Mouse (Mus musculus) kidney, embryonic 14.5 days (tissue): ENCODE measurements around the gene Mrtfb. TPM values are rescaled to one million over a fixed set of nuclear protein-coding genes. Genes with fewer than 3 reads are reported as not detected.
A peak's percentile ranks its signal among the peaks of the same experiment; 100 is the strongest.

ENCODE experiments used
- ATAC-seq: fragments of 200-750 bp; cut with Nextera tagmentation; 2 replicates; pipeline ENCODE4 v1.8.0; 2017; ENCODE audit warnings: moderate number of reproducible peaks, mild to moderate bottlenecking, moderate TSS enrichment, moderate library complexity; ENCODE audit not compliant: low FRiP score, low TSS enrichment
- H3K27ac ChIP-seq: fragments of 300-500 bp; sonication (generic); 2 replicates; pipeline ENCODE4 v1.5.1; 2014; ENCODE audit warnings: low read depth, mild to moderate bottlenecking, low read length, moderate library complexity, mixed read lengths
- H3K27me3 ChIP-seq: fragments of 300-500 bp; sonication (generic); 2 replicates; pipeline ENCODE4 v1.6.1; 2014; ENCODE audit warnings: mild to moderate bottlenecking, low read length; ENCODE audit not compliant: control insufficient read depth, insufficient read depth
- H3K36me3 ChIP-seq: fragments of 300-500 bp; sonication (generic); 2 replicates; pipeline ENCODE4 v1.6.1; 2014; ENCODE audit warnings: low read length, mixed read lengths; ENCODE audit not compliant: control insufficient read depth, insufficient read depth
- H3K4me1 ChIP-seq: fragments of 300-500 bp; sonication (generic); 2 replicates; pipeline ENCODE4 v1.6.1; 2014; ENCODE audit warnings: low read length, mixed read lengths; ENCODE audit not compliant: control insufficient read depth, insufficient read depth
- H3K4me2 ChIP-seq: fragments of 300-500 bp; sonication (generic); replicated peaks from 2 replicates; pipeline ENCODE4 v1.6.1; 2014; ENCODE audit warnings: low read depth, mild to moderate bottlenecking, low read length
- H3K4me3 ChIP-seq: fragments of 300-500 bp; sonication (generic); 2 replicates; pipeline ENCODE4 v1.5.1; 2014; ENCODE audit warnings: mild to moderate bottlenecking, low read length
- H3K9ac ChIP-seq: fragments of 300-500 bp; sonication (generic); 2 replicates; pipeline ENCODE4 v1.6.1; 2014; ENCODE audit warnings: low read depth, mild to moderate bottlenecking, low read length, moderate library complexity
- H3K9me3 ChIP-seq: fragments of 300-500 bp; sonication (generic); 2 replicates; pipeline ENCODE4 v1.6.1; 2016; ENCODE audit warnings: low read length; ENCODE audit not compliant: control insufficient read depth
- WGBS: fragments of 180-500 bp; shearing (Covaris S2); extraction: QIAGEN DNeasy Blood & Tissue Kit; methylation state at CpG from one replicate; pipeline ENCODE4 v1.1.7; 2014; 5-methylcytosine and 5-hydroxymethylcytosine counted together
- polyA plus RNA-seq: library from polyadenylated mRNA; unstranded; fragments of >200 nt; fragmentation: Nextera tagmentation; extraction: Ambion mirVana; gene quantifications from 2 replicates; pipeline ENCODE4 v1.2.1, GENCODE M21; 2014

Gene Mrtfb
- polyA plus RNA-seq, 1 experiment from 2014 or later, result 30.1 TPM

DNA sequence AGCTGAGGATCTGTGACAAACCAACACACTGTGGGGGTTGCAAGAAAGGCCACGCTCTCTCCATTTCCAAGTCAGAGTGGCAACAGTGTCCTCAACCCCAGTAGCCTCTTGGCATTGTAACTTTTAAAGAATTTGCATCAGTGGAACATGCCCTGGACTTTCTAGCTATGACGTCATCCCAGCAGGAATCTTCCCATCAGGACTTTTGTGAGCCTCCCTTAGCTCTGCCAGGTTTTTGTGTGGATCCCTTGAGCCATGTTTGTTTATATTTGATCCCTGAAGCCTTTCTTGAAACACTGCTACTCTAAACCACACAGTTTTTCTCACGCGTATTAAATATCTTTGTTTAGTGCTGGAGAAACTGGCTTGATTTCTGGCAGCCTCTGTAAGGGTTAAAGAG lies 97.6 kb downstream of the Mrtfb start:
- no peak for ATAC-seq
- H3K27ac ChIP-seq, result no peak overlapping the region

DNA sequence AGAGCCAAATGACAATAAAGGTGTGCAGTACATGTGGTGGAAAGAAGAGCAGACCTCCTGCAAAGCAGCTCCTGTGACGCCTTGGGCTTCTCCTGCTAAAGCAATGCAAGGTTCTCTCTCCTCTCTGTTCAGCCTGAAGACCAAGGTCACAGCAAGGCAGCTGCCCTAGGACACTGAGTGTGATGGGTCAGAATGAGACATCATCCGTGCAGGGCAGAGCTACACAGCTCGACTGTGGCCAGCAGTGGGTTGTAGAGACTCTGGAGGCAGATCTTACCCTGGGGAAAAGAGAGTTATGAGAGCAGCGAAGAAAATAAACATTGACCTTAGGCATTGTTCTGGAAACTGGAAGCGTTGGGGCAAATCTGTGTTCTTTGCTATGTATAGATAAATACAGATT lies 98.2 kb downstream of the Mrtfb start:
- WGBS, result 46% methylated on average over 5 of the region's 5 CpGs
- no peak overlapping the region for H3K9ac ChIP-seq
- H3K27me3 ChIP-seq, result no peaks in the 10 kb centered on the region
- no peak overlapping the region for H3K4me2 ChIP-seq
- ATAC-seq, result no peak
- peaks cover 25% of the 10 kb centered on the region for H3K4me1 ChIP-seq
- H3K27ac ChIP-seq, result no peak overlapping the region
- H3K36me3 ChIP-seq, result no peaks in the 10 kb centered on the region
- H3K9me3 ChIP-seq, result no peaks in the 10 kb centered on the region
- no peak overlapping the region for H3K4me3 ChIP-seq

More for the DNA sequence above, 97.6 kb downstream of the Mrtfb start:
- peaks cover 22% of the 10 kb centered on the region for H3K4me1 ChIP-seq
- 50% methylated on average over 4 of the region's 4 CpGs for WGBS
- H3K4me3 ChIP-seq, result no peak overlapping the region
- no peaks in the 10 kb centered on the region for H3K36me3 ChIP-seq
- H3K9me3 ChIP-seq, result no peaks in the 10 kb centered on the region
- no peak overlapping the region for H3K9ac ChIP-seq
- H3K4me2 ChIP-seq, result no peak overlapping the region
- no peaks in the 10 kb centered on the region for H3K27me3 ChIP-seq

- Histone ChIP-seq H3K4me1 (peaks cover 27% of the 10 kb centered on the region), H3K27ac (peak overlapping the region; percentile 73), H3K36me3 (no peaks in the 10 kb centered on the region), H3K9me3 (no peaks in the 10 kb centered on the region), H3K4me3 (peak overlapping the region; percentile 20; the same call in 1 of the 2 replicates), H3K27me3 (no peaks in the 10 kb centered on the region), H3K9ac (0 out of 2 replicates have a peak overlapping the region, but pooled peaks have one; percentile 24), H3K4me2 (peak overlapping the region; percentile 48)
- WGBS, result 9% methylated on average over 15 of the region's 15 CpGs
- ATAC-seq, result peak; percentile 83
These were observed 101.8 kb downstream of the Mrtfb start for GRCm38 (mm10) chr16:13357806-13358679.

DNA sequence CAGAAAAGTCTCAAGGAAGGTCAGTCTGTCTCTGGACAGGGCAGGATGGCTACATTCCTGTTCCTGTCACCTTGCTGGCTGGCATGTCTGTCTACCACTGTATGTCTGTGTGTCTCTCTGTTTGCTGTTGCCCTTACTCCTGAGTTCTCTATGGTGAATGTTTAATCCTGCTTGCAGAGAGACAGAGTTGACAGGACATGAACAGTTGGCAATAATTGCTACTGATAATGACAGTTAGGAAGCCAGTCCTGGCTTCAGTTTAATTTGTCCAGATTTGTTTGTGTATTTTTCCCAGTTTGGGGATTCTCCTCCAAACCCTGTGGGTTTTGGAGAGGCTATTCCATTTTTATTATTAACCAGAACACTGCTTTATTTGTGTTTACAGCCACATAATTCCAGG lies 102.5 kb downstream of the Mrtfb start:
- H3K4me1 ChIP-seq, result peaks cover 27% of the 10 kb centered on the region
- H3K27me3 ChIP-seq, result no peaks in the 10 kb centered on the region
- H3K9ac ChIP-seq, result no peak overlapping the region
- H3K9me3 ChIP-seq, result no peaks in the 10 kb centered on the region
- H3K4me3 ChIP-seq, result no peak overlapping the region
- H3K4me2 ChIP-seq, result peak overlapping the region; percentile 48; the same call in 1 of the 2 replicates
- ATAC-seq, result no peak
- peak overlapping the region; percentile 73 for H3K27ac ChIP-seq
- no peaks in the 10 kb centered on the region for H3K36me3 ChIP-seq

GRCm38 (mm10) chr16:13359405-13359858 lies 103.2 kb downstream of the Mrtfb start:
- Histone ChIP-seq H3K4me2 (no peak overlapping the region; the same call in 1 of the 2 replicates), H3K4me3 (no peak overlapping the region), H3K4me1 (peaks cover 22% of the 10 kb centered on the region), H3K36me3 (no peaks in the 10 kb centered on the region), H3K9ac (peak overlapping the region; percentile 8; the same call in 1 of the 2 replicates), H3K9me3 (no peaks in the 10 kb centered on the region), H3K27me3 (no peaks in the 10 kb centered on the region), H3K27ac (peak overlapping the region; percentile 15; the same call in 1 of the 2 replicates)
- 43% methylated on average over 9 of the region's 9 CpGs for WGBS
- ATAC-seq, result no peak

DNA sequence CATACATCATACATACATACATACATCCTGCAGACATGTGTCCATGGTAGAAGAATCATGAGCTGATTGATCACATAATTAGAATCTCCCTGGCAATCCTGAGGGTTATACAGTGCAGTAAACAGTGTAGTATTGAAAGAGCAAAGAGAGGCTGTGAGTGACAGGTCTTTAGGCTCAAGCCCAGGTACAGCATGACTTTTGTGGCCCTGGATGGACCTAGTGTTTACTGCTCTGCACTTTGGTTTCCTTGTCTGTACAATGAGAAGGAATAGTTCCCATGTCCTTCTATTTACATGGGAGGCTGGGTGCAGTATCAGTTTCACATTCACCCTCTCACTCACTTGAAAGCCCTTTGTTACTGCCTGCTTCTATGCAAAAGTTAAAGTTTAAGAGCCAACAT lies 103.9 kb downstream of the Mrtfb start:
- no peak overlapping the region for H3K27ac ChIP-seq
- H3K9ac ChIP-seq, result no peak overlapping the region
- H3K9me3 ChIP-seq, result no peaks in the 10 kb centered on the region
- no peak overlapping the region for H3K4me3 ChIP-seq
- no peaks in the 10 kb centered on the region for H3K27me3 ChIP-seq
- H3K4me2 ChIP-seq, result no peak overlapping the region
- H3K4me1 ChIP-seq, result peaks cover 20% of the 10 kb centered on the region; the same call in 1 of the 2 replicates
- H3K36me3 ChIP-seq, result no peaks in the 10 kb centered on the region
- no peak for ATAC-seq

DNA sequence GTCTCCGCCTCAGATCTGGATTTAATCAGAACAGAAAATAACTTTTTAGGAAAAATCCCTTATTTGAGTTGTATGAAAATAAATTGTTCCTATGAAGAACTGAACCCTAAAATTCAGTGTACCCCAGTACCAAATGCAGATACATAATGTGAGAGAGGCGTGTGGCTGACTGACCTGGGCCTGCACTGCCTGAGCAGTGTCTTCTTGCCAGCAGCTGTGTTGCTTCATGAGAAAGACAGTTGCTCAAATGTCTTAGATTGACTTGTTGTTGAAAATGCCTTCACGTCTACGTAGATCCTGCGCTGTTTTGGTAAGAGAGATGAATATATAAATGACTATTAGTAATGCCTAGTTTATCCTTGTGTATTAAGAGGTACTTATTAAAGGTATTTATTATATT lies 104.6 kb downstream of the Mrtfb start:
- Histone ChIP-seq H3K27me3 (no peaks in the 10 kb centered on the region), H3K4me3 (no peak overlapping the region), H3K9me3 (no peaks in the 10 kb centered on the region), H3K4me2 (no peak overlapping the region), H3K36me3 (no peaks in the 10 kb centered on the region), H3K27ac (no peak overlapping the region), H3K9ac (no peak overlapping the region), H3K4me1 (peaks cover 20% of the 10 kb centered on the region; the same call in 1 of the 2 replicates)
- no peak for ATAC-seq
- WGBS, result 83% methylated on average over 5 of the region's 5 CpGs

GRCm38 (mm10) chr16:13363141-13363540 lies 106.9 kb downstream of the Mrtfb start:
- Histone ChIP-seq H3K36me3 (no peaks in the 10 kb centered on the region), H3K4me3 (no peak overlapping the region), H3K27ac (no peak overlapping the region), H3K9me3 (no peaks in the 10 kb centered on the region), H3K27me3 (no peaks in the 10 kb centered on the region), H3K4me2 (no peak overlapping the region), H3K9ac (no peak overlapping the region), H3K4me1 (peaks cover 11% of the 10 kb centered on the region; the same call in 1 of the 2 replicates)
- ATAC-seq, result no peak
- WGBS, result 70% methylated on average over 5 of the region's 5 CpGs

DNA sequence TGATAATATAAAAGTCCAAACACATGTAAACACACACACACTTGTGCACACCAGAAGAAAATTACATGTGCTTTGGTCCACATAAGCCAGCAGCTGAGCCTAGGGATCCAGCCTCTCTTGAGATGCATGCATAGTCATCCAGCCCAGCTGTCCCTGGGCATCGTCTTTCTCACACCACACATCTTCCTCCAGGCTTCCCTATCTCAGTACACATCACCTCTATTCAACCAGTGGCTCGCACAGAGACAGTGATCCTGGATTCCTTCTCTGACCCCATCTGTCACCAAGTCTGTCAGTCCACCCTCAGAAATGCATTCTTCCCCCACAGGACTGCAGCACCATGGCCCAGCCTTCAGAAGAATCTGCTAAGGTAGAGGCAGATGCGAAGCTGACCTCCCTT lies 107.9 kb downstream of the Mrtfb start:
- Histone ChIP-seq H3K9ac (no peak overlapping the region), H3K4me3 (no peak overlapping the region), H3K4me2 (no peak overlapping the region), H3K27ac (no peak overlapping the region), H3K36me3 (no peaks in the 10 kb centered on the region), H3K27me3 (no peaks in the 10 kb centered on the region), H3K4me1 (0 out of 2 replicates have a peak, but pooled peaks cover 4% of the 10 kb centered on the region), H3K9me3 (no peaks in the 10 kb centered on the region)
- 54% methylated on average over 3 of the region's 3 CpGs for WGBS
- ATAC-seq, result no peak
